Mouse (Mus musculus): ENCODE measurements at regions not wholly inside any gene's neighbourhood (a gene's known extent, or its start where the extent isn't known, plus 50 kb on each side); places are given as distances from the start of the nearest gene placed in this dataset.

DNA sequence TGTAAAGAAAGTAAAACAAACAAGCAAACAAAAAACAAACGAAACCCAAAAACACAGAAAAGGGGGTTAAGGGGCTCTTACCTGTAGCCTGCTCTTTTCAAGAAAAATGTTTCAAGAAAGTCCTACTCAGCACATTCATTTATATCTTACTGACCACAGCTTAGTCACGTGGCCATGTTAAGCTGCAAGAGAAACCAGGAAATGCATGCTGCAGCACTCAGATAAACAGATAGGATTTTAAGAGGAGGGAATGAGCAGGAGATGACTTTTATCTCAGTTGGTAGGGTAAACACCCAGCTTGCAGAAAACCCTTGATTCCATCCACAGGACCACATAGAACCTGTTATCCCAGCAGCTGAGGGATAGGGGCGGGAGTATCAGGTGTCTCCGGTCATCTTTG, 62.9 kb upstream of the Sfmbt2 start:
- no peak for TF ChIP-seq MYOG (IDR thresholded peaks at IDR 0.05; ENCODE audit: control insufficient read depth, extremely low read depth, insufficient read length)
- no peak for TF ChIP-seq CTCF (IDR thresholded peaks at IDR 0.05; ENCODE audit: control insufficient read depth, insufficient read depth, insufficient read length)

Measured in C2C12 (cell line).